Mouse (Mus musculus) embryonic facial prominence, embryonic 14.5 days (tissue): ENCODE results near the gene Tada2a. TPM values are rescaled to one million over a fixed set of nuclear protein-coding genes. Genes with fewer than 3 reads are reported as not detected.

ENCODE experiments used
- ATAC-seq: fragments of 200-750 bp; cut with Nextera tagmentation; 2 replicates; pipeline ENCODE4 v1.8.0; 2017; ENCODE audit warnings: low read depth, moderate number of reproducible peaks, moderate TSS enrichment
- DNase-seq: peaks from one replicate; pipeline ENCODE4 v3.0.0-alpha.2; 2015; ENCODE audit warnings: low spot score
- H3K27ac ChIP-seq: fragments of 300-500 bp; sonication (generic); replicated peaks from 2 replicates; pipeline ENCODE4 v1.5.1; 2014; ENCODE audit warnings: low read depth, mild to moderate bottlenecking, low read length, moderate library complexity
- H3K27me3 ChIP-seq: fragments of 300-500 bp; sonication (generic); replicated peaks from 2 replicates; pipeline ENCODE4 v1.6.1; 2014; ENCODE audit warnings: low read length; ENCODE audit not compliant: control insufficient read depth, insufficient read depth
- H3K36me3 ChIP-seq: fragments of 300-500 bp; sonication (generic); 2 replicates; pipeline ENCODE4 v1.6.1; 2014; ENCODE audit warnings: low read length, mixed read lengths; ENCODE audit not compliant: control insufficient read depth, insufficient read depth
- H3K4me1 ChIP-seq: fragments of 300-500 bp; sonication (generic); 2 replicates; pipeline ENCODE4 v1.6.1; 2014; ENCODE audit warnings: antibody characterized with exemption, low read length; ENCODE audit not compliant: control insufficient read depth, insufficient read depth
- H3K4me2 ChIP-seq: fragments of 300-500 bp; sonication (generic); 2 replicates; pipeline ENCODE4 v1.6.1; 2014; ENCODE audit warnings: low read depth, mild to moderate bottlenecking, low read length, moderate library complexity, mixed read lengths
- H3K4me3 ChIP-seq: fragments of 300-500 bp; sonication (generic); 2 replicates; pipeline ENCODE4 v1.5.1; 2014; ENCODE audit warnings: low read depth, mild to moderate bottlenecking, low read length
- H3K9ac ChIP-seq: fragments of 300-500 bp; sonication (generic); 2 replicates; pipeline ENCODE4 v1.6.1; 2014; ENCODE audit warnings: low read depth, mild to moderate bottlenecking, low read length, moderate library complexity, mixed read lengths
- H3K9me3 ChIP-seq: fragments of 300-500 bp; sonication (generic); 2 replicates; pipeline ENCODE4 v1.6.1; 2016; ENCODE audit warnings: low read length; ENCODE audit not compliant: control insufficient read depth
- WGBS: fragments of 180-500 bp; shearing (Covaris S2); extraction: QIAGEN DNeasy Blood & Tissue Kit; methylation state at CpG from one replicate; pipeline ENCODE4 v1.1.7; 2014; 5-methylcytosine and 5-hydroxymethylcytosine counted together
- polyA plus RNA-seq: library from polyadenylated mRNA; unstranded; fragments of >200 nt; fragmentation: Nextera tagmentation; extraction: Ambion mirVana; gene quantifications from 2 replicates; pipeline ENCODE4 v1.2.1, GENCODE M21; 2014

Tada2a gene
- polyA plus RNA-seq, result 29.4 and 33.9 TPM in 2 replicates

GRCm38 (mm10) chr11:84128943-84129798 lies at the start of gene Tada2a, which contains the start of gene Acaca:
Gene Tada2a, minus strand, starts transcription at chr11:84129600.
Gene Acaca, plus strand, starts transcription at chr11:84129672.
- peak within 1 kb of the TSS; percentile 92 for H3K4me2 ChIP-seq
- WGBS, result under 1% methylated on average over 23 of the region's 83 CpGs
- no peaks in the 10 kb centered on the region for H3K4me1 ChIP-seq
- H3K27ac ChIP-seq, result peak within 1 kb of the TSS; percentile 67
- H3K27me3 ChIP-seq, result no peaks in the 10 kb centered on the region
- peak within 1 kb of the TSS; percentile 85 for H3K4me3 ChIP-seq
- peak; percentile 94 for ATAC-seq
- H3K9ac ChIP-seq, result peak within 1 kb of the TSS; percentile 91
- peaks cover 29% of the 10 kb centered on the region for H3K36me3 ChIP-seq
- H3K9me3 ChIP-seq, result no peaks in the 10 kb centered on the region
- DNase-seq, result peak; percentile 88

DNA sequence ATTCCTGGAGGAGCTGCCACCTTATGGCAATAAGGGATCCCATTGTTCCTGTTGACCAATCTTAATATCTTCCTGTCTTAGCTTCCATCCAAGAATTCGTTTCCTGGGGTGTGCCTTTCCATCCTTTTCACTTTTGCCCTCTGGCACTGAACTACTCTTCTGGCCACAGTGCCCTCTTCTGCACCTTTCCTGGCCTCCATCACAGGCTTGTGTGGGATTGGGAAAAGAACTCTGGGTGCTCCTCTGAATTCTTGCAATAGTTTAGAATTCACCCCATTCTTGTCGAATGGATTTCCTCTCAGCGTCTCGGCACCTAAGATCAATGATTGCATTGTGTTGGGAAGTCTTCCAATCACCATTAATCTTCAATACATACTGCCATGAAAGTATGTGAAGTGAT lies 49.2 kb upstream of the Tada2a start:
- Histone ChIP-seq H3K9me3 (no peaks in the 10 kb centered on the region), H3K27ac (peak overlapping the region; percentile 87; the same call in 1 of the 2 replicates), H3K4me3 (peak overlapping the region; percentile 64), H3K36me3 (no peaks in the 10 kb centered on the region), H3K9ac (peak overlapping the region; percentile 80; the same call in 1 of the 2 replicates), H3K4me2 (peak overlapping the region; percentile 74), H3K4me1 (peaks cover 18% of the 10 kb centered on the region), H3K27me3 (no peaks in the 10 kb centered on the region)
- no peak for DNase-seq
- no peak for ATAC-seq
- 25% methylated on average over 4 of the region's 4 CpGs for WGBS

DNA sequence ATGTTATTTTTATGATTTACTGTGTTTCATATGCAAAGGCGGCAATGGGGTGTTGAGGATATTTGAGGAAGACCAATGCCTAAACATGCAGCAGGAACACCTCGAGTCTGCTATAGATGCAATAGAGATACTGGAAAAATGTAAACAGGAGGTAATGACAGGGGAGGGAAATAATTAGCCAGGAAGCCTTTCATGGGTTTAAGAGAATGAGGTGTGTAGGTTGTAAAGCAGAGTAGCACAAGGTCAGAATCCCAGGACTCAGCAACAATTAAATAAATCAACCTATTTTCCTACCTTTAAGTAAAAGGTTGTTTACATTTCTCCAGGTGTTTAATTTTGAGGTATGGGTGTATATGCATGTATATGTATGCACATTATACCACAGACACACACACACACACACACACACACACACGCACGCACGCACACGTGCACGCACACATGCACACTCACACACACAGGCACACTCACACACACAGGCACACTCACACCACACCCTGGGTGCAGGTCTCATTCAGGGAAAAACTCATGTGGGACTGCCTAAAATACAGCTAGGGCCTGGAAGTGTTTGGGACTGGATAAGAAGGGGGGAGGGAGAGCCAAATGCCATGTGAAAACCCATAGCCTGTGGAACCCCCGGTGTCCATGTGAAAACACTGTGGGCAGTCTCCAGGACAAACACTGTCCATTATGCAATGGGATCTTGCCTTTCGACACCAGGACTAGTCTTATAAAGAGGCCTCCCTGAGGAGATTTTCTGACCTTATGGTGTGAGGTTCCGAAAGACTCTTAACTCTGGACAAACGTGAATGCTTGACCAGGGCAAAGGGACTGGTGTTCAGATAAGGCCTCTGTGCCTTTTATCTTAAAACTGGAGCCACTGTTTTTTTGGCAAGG lies 43.4 kb upstream of the Tada2a start:
- Histone ChIP-seq H3K4me3 (no peak overlapping the region), H3K27me3 (no peaks in the 10 kb centered on the region), H3K27ac (no peak overlapping the region), H3K4me2 (no peak overlapping the region), H3K36me3 (no peaks in the 10 kb centered on the region), H3K9me3 (no peaks in the 10 kb centered on the region), H3K4me1 (no peaks in the 10 kb centered on the region), H3K9ac (no peak overlapping the region)
- 71% methylated on average over 11 of the region's 11 CpGs for WGBS
- DNase-seq (no peak), ATAC-seq (no peak)

DNA sequence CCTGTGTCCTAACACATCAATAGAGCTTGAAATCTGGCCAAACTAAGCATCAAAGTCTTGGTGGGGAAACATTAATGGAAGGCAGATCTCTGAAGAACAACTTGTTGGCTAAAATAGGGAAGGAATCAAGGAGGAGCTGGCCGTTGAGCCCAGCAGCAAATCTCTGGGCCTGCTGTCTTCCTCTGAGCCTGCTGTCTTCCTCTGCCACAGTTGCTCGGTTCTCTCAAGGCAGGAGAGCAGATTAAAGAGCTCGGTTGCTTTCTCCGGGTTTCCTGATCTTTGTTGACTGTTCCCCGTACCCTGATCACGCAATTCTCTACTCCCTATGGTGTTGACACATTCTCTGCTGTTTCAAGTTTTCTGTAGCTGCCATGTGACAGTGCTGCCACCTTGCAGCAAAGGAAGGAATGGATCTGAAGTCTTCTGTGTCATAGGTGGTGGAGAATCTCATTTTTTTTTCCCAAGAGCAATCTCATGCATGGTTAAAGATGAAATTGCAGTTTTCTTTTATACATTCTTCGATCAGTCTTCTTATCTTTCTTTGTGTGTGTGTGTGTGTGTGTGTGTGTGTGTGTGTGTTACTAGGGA lies 39.4 kb upstream of the Tada2a start:
- DNase-seq (peak; percentile 38), ATAC-seq (no peak)
- H3K4me2 ChIP-seq, result no peak overlapping the region

DNA sequence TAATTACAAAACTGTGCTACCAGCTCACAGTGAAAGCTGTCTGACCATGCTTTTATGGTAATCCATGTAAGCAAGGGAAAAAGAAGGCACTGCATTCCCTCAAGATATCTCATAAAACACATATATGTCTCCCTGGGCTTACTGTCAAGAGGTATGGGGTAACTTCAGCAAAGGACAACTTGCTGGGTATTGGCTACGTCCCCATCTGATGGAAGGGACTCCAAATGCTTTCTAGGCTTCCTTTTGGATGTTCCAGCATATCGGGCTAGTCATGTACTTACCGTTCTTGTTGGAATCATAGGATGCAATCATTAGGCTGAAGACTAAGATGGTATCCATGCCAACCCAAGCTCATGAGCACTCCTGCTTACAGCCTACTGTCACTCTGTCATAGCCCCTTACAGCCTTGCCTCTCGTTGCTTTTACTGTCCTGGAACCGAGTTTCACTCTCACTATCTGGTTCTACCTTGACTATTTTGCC lies 37.7 kb upstream of the Tada2a start, which contains the start of gene Gm11437:
Gm11437 (minus strand) TSS at position 431 of the 481 bp plus-strand sequence.
- ATAC-seq (no peak), DNase-seq (no peak)
- WGBS, result 82% methylated on average over 5 of the region's 5 CpGs
- H3K9ac ChIP-seq, result no peak within 1 kb of the TSS
- H3K4me3 ChIP-seq, result no peak within 1 kb of the TSS
- H3K9me3 ChIP-seq, result no peaks in the 10 kb centered on the region
- H3K4me1 ChIP-seq, result no peaks in the 10 kb centered on the region
- no peak within 1 kb of the TSS for H3K27ac ChIP-seq
- no peaks in the 10 kb centered on the region for H3K36me3 ChIP-seq
- no peaks in the 10 kb centered on the region for H3K27me3 ChIP-seq
- H3K4me2 ChIP-seq, result no peak within 1 kb of the TSS

More for the DNA sequence above, 39.4 kb upstream of the Tada2a start:
- no peak overlapping the region for H3K9ac ChIP-seq
- no peaks in the 10 kb centered on the region for H3K9me3 ChIP-seq
- no peaks in the 10 kb centered on the region for H3K36me3 ChIP-seq
- no peak overlapping the region for H3K27ac ChIP-seq
- H3K4me1 ChIP-seq, result no peaks in the 10 kb centered on the region
- H3K4me3 ChIP-seq, result no peak overlapping the region
- H3K27me3 ChIP-seq, result no peaks in the 10 kb centered on the region
- 24% methylated on average over 7 of the region's 7 CpGs for WGBS

DNA sequence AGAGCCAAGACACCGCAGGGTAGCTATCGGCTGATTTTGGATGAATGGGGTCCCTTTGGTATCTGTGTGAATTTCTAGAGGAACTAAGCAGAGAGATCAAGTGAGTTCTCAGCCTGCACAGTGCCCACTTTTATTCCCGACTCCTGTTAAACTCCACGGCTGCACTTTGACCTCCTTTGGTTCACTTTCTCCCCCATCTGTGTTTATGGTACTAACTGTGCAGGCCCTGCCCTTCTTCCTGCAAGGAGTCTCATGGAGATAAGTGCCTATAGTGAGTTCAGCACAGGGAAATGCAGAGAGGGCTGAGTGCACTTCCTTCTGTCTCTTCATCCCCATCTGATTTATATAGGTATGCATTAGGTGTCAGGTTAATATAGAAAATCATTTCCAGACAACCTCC lies 35.2 kb upstream of the Tada2a start:
- WGBS, result 58% methylated on average over 4 of the region's 4 CpGs
- ATAC-seq, result no peak
- H3K4me1 ChIP-seq, result no peaks in the 10 kb centered on the region
- no peak overlapping the region for H3K27ac ChIP-seq
- H3K9me3 ChIP-seq, result no peaks in the 10 kb centered on the region
- H3K36me3 ChIP-seq, result no peaks in the 10 kb centered on the region
- H3K9ac ChIP-seq, result no peak overlapping the region
- no peak overlapping the region for H3K4me2 ChIP-seq
- no peak for DNase-seq
- no peak overlapping the region for H3K4me3 ChIP-seq
- H3K27me3 ChIP-seq, result no peaks in the 10 kb centered on the region

GRCm38 (mm10) chr11:84164123-84164522 lies 34.7 kb upstream of the Tada2a start:
- no peak for DNase-seq
- Histone ChIP-seq H3K27ac (no peak overlapping the region), H3K9me3 (no peaks in the 10 kb centered on the region), H3K9ac (no peak overlapping the region), H3K36me3 (no peaks in the 10 kb centered on the region), H3K27me3 (no peaks in the 10 kb centered on the region), H3K4me1 (no peaks in the 10 kb centered on the region), H3K4me3 (no peak overlapping the region), H3K4me2 (no peak overlapping the region)
- no peak for ATAC-seq
- 86% methylated on average over 6 of the region's 6 CpGs for WGBS
